Mouse (Mus musculus) ES-Bruce4 (cell line): ENCODE results near the gene Prnp. TPM values are rescaled to one million over a fixed set of nuclear protein-coding genes. Genes with fewer than 3 reads are reported as not detected.
A peak's percentile ranks its signal among the peaks of the same experiment; 100 is the strongest.

Source experiments
- H3K27ac ChIP-seq: 2 replicates; pipeline ENCODE4 v1.5.1; 2012; ENCODE audit warnings: low read length, inconsistent platforms; ENCODE audit not compliant: insufficient read depth
- H3K27me3 ChIP-seq: 2 replicates; pipeline ENCODE4 v1.6.1; 2012; ENCODE audit warnings: mild to moderate bottlenecking, low read length, inconsistent platforms; ENCODE audit not compliant: control insufficient read depth, poor library complexity, insufficient read depth, severe bottlenecking
- H3K36me3 ChIP-seq: 2 replicates; pipeline ENCODE4 v1.6.1; 2012; ENCODE audit warnings: inconsistent platforms, mild to moderate bottlenecking, low read length, moderate library complexity; ENCODE audit not compliant: control insufficient read depth, poor library complexity, insufficient read depth, severe bottlenecking
- H3K4me1 ChIP-seq: one replicate; pipeline ENCODE4 v1.8.1; 2011; ENCODE audit warnings: low read length; ENCODE audit not compliant: control insufficient read depth, insufficient read depth
- H3K4me3 ChIP-seq: 2 replicates; pipeline ENCODE4 v1.5.1; 2011; ENCODE audit warnings: low read depth, mild to moderate bottlenecking, low read length
- H3K9ac ChIP-seq: 2 replicates; pipeline ENCODE4 v1.6.1; 2012; ENCODE audit warnings: low read depth, mild to moderate bottlenecking, inconsistent platforms; ENCODE audit not compliant: poor library complexity, severe bottlenecking
- H3K9me3 ChIP-seq: replicated peaks from 2 replicates; pipeline ENCODE4 v1.6.1; 2012; ENCODE audit warnings: mild to moderate bottlenecking, low read length, inconsistent platforms; ENCODE audit not compliant: control insufficient read depth, poor library complexity, insufficient read depth, severe bottlenecking
- CTCF ChIP-seq: IDR thresholded peaks from one replicate; pipeline ENCODE4 v1.8.1; 2011; ENCODE audit warnings: low read depth, low read length
- EP300 ChIP-seq: IDR thresholded peaks from 2 replicates; pipeline ENCODE4 v1.6.1; 2011; ENCODE audit warnings: low read depth, low read length; ENCODE audit not compliant: insufficient read depth
- POLR2A ChIP-seq: IDR thresholded peaks from one replicate; pipeline ENCODE4 v1.8.1; 2011; ENCODE audit warnings: low read length; ENCODE audit not compliant: insufficient read depth
- polyA plus RNA-seq: library from polyadenylated mRNA; stranded (reverse); fragments of >200 nt; gene quantifications from 2 replicates; pipeline ENCODE4 v1.2.4, GENCODE M21; 2011; ENCODE audit warnings: low read depth; ENCODE audit not compliant: missing spikeins, insufficient read depth, insufficient read length

Gene Prnp
- polyA plus RNA-seq, 1 experiment = 46.4 TPM

- no peaks in the 10 kb centered on the region for H3K9me3 ChIP-seq
- H3K36me3 ChIP-seq = no peaks in the 10 kb centered on the region
- H3K9ac ChIP-seq = no peak overlapping the region
- H3K27ac ChIP-seq = no peak overlapping the region
- no peaks in the 10 kb centered on the region for H3K27me3 ChIP-seq
- no peak overlapping the region for H3K4me3 ChIP-seq
- H3K4me1 ChIP-seq = no peaks in the 10 kb centered on the region
- TF ChIP-seq CTCF (no peak), EP300 (no peak), POLR2A (no peak)
These were observed 36.4 kb upstream of the Prnp start for GRCm38 (mm10) chr2:131873376-131873775.

GRCm38 (mm10) chr2:131876551-131877265, 33.0 kb upstream of the Prnp start:
- Histone ChIP-seq H3K36me3 (no peaks in the 10 kb centered on the region), H3K27ac (no peak overlapping the region)

GRCm38 (mm10) chr2:131881766-131882165, 28.0 kb upstream of the Prnp start:
- Histone ChIP-seq H3K4me1 (peaks cover 3% of the 10 kb centered on the region), H3K9ac (no peak overlapping the region)

More at GRCm38 (mm10) chr2:131876551-131877265, 33.0 kb upstream of the Prnp start:
- no peak overlapping the region for H3K4me3 ChIP-seq
- H3K9ac ChIP-seq = no peak overlapping the region
- no peaks in the 10 kb centered on the region for H3K27me3 ChIP-seq
- H3K9me3 ChIP-seq = no peaks in the 10 kb centered on the region
- no peaks in the 10 kb centered on the region for H3K4me1 ChIP-seq
- TF ChIP-seq CTCF (no peak), POLR2A (no peak), EP300 (no peak)

DNA sequence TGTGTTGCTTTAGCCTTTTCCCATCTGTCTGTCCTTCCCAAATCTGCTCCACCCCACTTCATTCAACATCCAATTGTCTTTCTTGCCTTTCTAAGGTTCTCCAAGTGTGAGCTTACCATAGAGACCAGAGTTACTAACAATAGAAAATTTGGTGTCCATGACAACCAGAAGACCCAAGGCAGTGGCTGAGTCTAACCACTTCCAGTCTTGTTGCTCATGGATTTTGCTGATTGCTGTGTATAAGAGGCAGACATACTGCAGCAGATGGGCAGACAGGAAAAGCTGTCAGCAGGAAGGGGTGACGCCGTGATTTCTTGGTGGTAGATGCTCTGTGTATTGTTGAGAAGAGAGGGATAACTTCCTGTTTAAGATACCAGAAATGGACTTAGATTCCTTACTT, 26.6 kb upstream of the Prnp start:
- H3K4me3 ChIP-seq = no peak overlapping the region
- no peaks in the 10 kb centered on the region for H3K27me3 ChIP-seq
- 0 out of 2 replicates have a peak overlapping the region, but pooled peaks have one; percentile 9 for H3K27ac ChIP-seq
- H3K9me3 ChIP-seq = no peaks in the 10 kb centered on the region
- no peak overlapping the region for H3K9ac ChIP-seq
- H3K36me3 ChIP-seq = no peaks in the 10 kb centered on the region
- peak; percentile 47; the same call in 1 of the 2 replicates for TF ChIP-seq EP300
- TF ChIP-seq CTCF = no peak
- peaks cover 3% of the 10 kb centered on the region for H3K4me1 ChIP-seq

More at GRCm38 (mm10) chr2:131881766-131882165, 28.0 kb upstream of the Prnp start:
- H3K36me3 ChIP-seq = no peaks in the 10 kb centered on the region
- H3K4me3 ChIP-seq = no peak overlapping the region
- TF ChIP-seq POLR2A (no peak), CTCF (no peak), EP300 (no peak)
- no peaks in the 10 kb centered on the region for H3K9me3 ChIP-seq
- H3K27me3 ChIP-seq = no peaks in the 10 kb centered on the region
- H3K27ac ChIP-seq = peak overlapping the region; percentile 37; the same call in 1 of the 2 replicates

DNA sequence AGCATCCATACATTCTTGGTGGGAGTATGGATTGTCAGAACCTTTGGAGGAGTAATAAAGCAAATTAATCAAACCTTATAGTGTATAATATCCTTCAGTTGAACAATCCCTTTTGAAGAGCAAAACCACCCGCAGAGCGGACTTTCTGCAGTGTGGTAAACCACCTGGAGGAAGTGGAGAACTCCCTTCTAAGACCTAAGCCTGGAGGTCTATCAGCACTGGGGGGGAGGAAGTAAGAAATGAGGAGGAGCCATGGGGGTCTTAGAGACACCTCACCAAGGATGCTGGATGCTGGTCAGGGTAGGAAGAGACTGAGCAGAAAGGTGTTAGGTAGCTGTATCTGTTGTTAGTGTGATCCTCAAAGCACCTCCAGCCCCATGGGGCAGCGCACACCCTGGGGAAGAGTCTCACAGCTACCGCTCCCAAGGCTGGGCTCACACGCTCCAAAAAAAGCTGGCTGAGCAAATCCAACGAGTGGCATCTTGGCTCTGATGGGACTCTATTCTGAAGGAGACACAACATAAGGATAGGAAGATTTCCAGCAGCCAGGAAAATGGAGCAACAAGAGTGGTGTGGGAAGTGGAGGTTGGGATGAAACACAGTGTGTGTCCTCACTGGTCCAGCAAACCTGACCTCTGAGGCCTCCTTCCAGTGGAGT, 23.1 kb upstream of the Prnp start:
- H3K4me3 ChIP-seq = no peak overlapping the region

DNA sequence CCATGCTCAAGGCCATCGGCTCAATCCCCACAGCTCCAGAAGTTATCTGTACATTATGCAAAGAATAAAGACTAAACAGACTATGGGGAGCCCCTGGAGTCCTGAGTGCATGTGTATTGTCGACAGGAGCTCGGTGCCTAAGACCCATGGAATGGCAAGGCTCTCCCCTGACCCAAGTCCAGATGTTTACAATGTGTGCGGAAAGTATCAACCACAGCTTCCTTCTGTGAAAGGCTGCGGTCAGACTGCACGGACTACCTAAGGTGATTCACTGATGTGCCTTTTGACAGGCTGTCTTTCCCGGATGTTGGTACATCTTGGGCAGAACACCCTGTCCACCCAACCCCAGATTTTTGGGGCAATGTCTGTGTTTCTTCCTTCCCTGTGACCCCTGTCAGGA, 21.5 kb upstream of the Prnp start:
- Histone ChIP-seq H3K9ac (no peak overlapping the region), H3K4me1 (peaks cover 2% of the 10 kb centered on the region), H3K27ac (no peak overlapping the region), H3K36me3 (no peaks in the 10 kb centered on the region), H3K4me3 (no peak overlapping the region), H3K9me3 (no peaks in the 10 kb centered on the region), H3K27me3 (no peaks in the 10 kb centered on the region)
- TF ChIP-seq EP300 (no peak), POLR2A (no peak), CTCF (no peak)

More for the DNA sequence above, 23.1 kb upstream of the Prnp start:
- Histone ChIP-seq H3K27ac (no peak overlapping the region), H3K36me3 (no peaks in the 10 kb centered on the region), H3K27me3 (no peaks in the 10 kb centered on the region), H3K9me3 (no peaks in the 10 kb centered on the region), H3K9ac (no peak overlapping the region), H3K4me1 (peaks cover 3% of the 10 kb centered on the region)
- TF ChIP-seq EP300 (no peak), CTCF (no peak), POLR2A (no peak)
